Mouse (Mus musculus): ENCODE data around the gene Tinag.

- TF ChIP-seq POLR2A (IDR thresholded peaks at IDR 0.05; ENCODE audit: insufficient read depth, low read depth, low read length) (no peak), CTCF (IDR thresholded peaks at IDR 0.05; ENCODE audit: insufficient read depth, low read depth, low read length) (no peak)
Observed at GRCm38 (mm10) chr9:77025271-77025670, 20.3 kb downstream of the Tinag start.

Data from olfactory bulb, adult 2 months (tissue).